Comparison of ENCODE assay signal across 11 mouse cellular contexts in genomic region chr11:68536465-68536864, GRCm38 (mm10). TPM values are rescaled to one million over a fixed set of nuclear protein-coding genes. Genes with fewer than 3 reads are reported as not detected.
A peak's percentile ranks its signal among the peaks of the same experiment; 100 is the strongest.
DNase-seq lines count a peak whose midpoint lies in the region; ATAC-seq and TF ChIP-seq lines count a peak whose summit lies in the region.
"Had no signal": no experiment of that assay in that cellular context is flagged by ENCODE, and none has a peak within 500 bp of the region (broad histone marks: within the 10 kb centered on the region; RNA-seq: fewer than 3 reads in every experiment).

No protein-coding gene starts in this region.

- H3K27ac ChIP-seq in lung, embryonic 14.5 days (ENCODE audit: low read depth) = no peak overlapping the region
- no peak overlapping the region for H3K27ac ChIP-seq in midbrain, postnatal 0 days (ENCODE audit: low read depth, low read length)
- H3K27ac ChIP-seq: midbrain, embryonic 12.5 days had no signal

- 29% methylated on average over 4 of the region's 4 CpGs for WGBS in lung, embryonic 14.5 days
- WGBS in midbrain, postnatal 0 days = 46% methylated on average over 4 of the region's 4 CpGs

- H3K4me1 ChIP-seq in lung, embryonic 14.5 days (ENCODE audit: insufficient read depth) = 0 out of 2 replicates have a peak, but pooled peaks cover 3% of the 10 kb centered on the region
- no peaks in the 10 kb centered on the region for H3K4me1 ChIP-seq in midbrain, postnatal 0 days (ENCODE audit: insufficient read depth, low read length)
- H3K4me1 ChIP-seq: midbrain, embryonic 12.5 days had no signal

- H3K36me3 ChIP-seq in lung, embryonic 14.5 days (ENCODE audit: insufficient read depth) = no peaks in the 10 kb centered on the region
- no peaks in the 10 kb centered on the region for H3K36me3 ChIP-seq in midbrain, postnatal 0 days (ENCODE audit: insufficient read depth, low read length)
- H3K36me3 ChIP-seq: midbrain, embryonic 12.5 days had no signal

- no peak overlapping the region for H3K9ac ChIP-seq in lung, embryonic 14.5 days
- H3K9ac ChIP-seq in midbrain, postnatal 0 days (replicated peaks; ENCODE audit: low read length, poor library complexity, severe bottlenecking) = no peak overlapping the region
- H3K9ac ChIP-seq: midbrain, embryonic 12.5 days had no signal

- no peak for TF ChIP-seq CTCF in lung, embryonic 14.5 days (IDR thresholded peaks at IDR 0.05; ENCODE audit: low read depth)
- no peak for TF ChIP-seq CTCF in midbrain, postnatal 0 days (IDR thresholded peaks at IDR 0.05)

- no peaks in the 10 kb centered on the region for H3K27me3 ChIP-seq in lung, embryonic 14.5 days (ENCODE audit: insufficient read depth, low read length)
- no peaks in the 10 kb centered on the region for H3K27me3 ChIP-seq in midbrain, postnatal 0 days (ENCODE audit: insufficient read depth, low read length)

- ATAC-seq in lung, embryonic 14.5 days (ENCODE audit: insufficient read depth) = no peak
- no peak for ATAC-seq in midbrain, postnatal 0 days (ENCODE audit: low FRiP score)
- ATAC-seq in activated CD4-positive, CD25-positive, alpha-beta regulatory T cell, adult 4 months = no peak

- no peaks in the 10 kb centered on the region for H3K9me3 ChIP-seq in lung, embryonic 14.5 days (ENCODE audit: low read depth, low read length)
- H3K9me3 ChIP-seq in midbrain, postnatal 0 days (ENCODE audit: low read length) = no peaks in the 10 kb centered on the region
- H3K9me3 ChIP-seq: midbrain, embryonic 12.5 days had no signal

- DNase-seq in lung, embryonic 14.5 days = peak; percentile 72
- DNase-seq in lung, adult 18-20 months = no peak
- peak; percentile 37 for DNase-seq in MN1 (ENCODE audit: low spot score)
- DNase-seq in embryo, embryonic 10.5 days (ENCODE audit: low spot score) = peak; percentile 63
- peak; percentile 45 for DNase-seq in midbrain, postnatal 0 days (ENCODE audit: low spot score)
- no peak for DNase-seq in heart, adult 8-10 months (ENCODE audit: low spot score)
- DNase-seq: kidney, adult 9 months had no signal

- H3K4me3 ChIP-seq in lung, embryonic 14.5 days (ENCODE audit: low read depth, low read length) = no peak overlapping the region
- H3K4me3 ChIP-seq in midbrain, postnatal 0 days (ENCODE audit: low read depth, low read length) = no peak overlapping the region
- H3K4me3 ChIP-seq: midbrain, embryonic 12.5 days had no signal

- 0 out of 2 replicates have a peak overlapping the region, but pooled peaks have one; percentile 3 for H3K4me2 ChIP-seq in lung, embryonic 14.5 days
- no peak overlapping the region for H3K4me2 ChIP-seq in midbrain, postnatal 0 days (ENCODE audit: low read depth, low read length, poor library complexity, severe bottlenecking)
- H3K4me2 ChIP-seq: heart, embryonic 11.5 days; midbrain, embryonic 12.5 days had no signal

RNA-seq across cellular contexts. Expression of gene Mfsd6l, which starts 19.5 kb away (rescaled TPM):
- 1.5 TPM in 2 replicates for polyA plus RNA-seq in lung, embryonic 14.5 days (2014; fragmentation: Nextera tagmentation; extraction: Ambion mirVana)
- 0.11 and 0.33 TPM in 2 replicates for total RNA-seq in midbrain, postnatal 0 days (2014; rRNA removed)
- 0.19 TPM in 1 of 2 replicates, not detected in the other for polyA plus RNA-seq in midbrain, postnatal 0 days (2015; fragmentation: Nextera tagmentation; extraction: Ambion mirVana)
- polyA plus RNA-seq in activated CD4-positive, CD25-positive, alpha-beta regulatory T cell, adult 4 months (2017; shearing (Covaris generic)) = not detected
- under 1 TPM in 3 of 4 experiments, not detected in 1; 0.11 to 0.25 (median 0.16) TPM for total RNA-seq in heart, adult 8-10 months (2022)
- total RNA-seq: adrenal gland, adult 18-20 months had no signal
- polyA plus RNA-seq: midbrain, embryonic 12.5 days had no signal

RNA-seq across cellular contexts. Expression of gene Pik3r6, which starts 33.6 kb away (rescaled TPM):
- polyA plus RNA-seq in lung, embryonic 14.5 days (2014; fragmentation: Nextera tagmentation; extraction: Ambion mirVana) = 4.3 and 5.6 TPM in 2 replicates
- total RNA-seq in midbrain, postnatal 0 days (2014; rRNA removed) = 1.8 and 2.2 TPM in 2 replicates
- polyA plus RNA-seq in midbrain, postnatal 0 days (2015; fragmentation: Nextera tagmentation; extraction: Ambion mirVana) = 1.2 and 1.5 TPM in 2 replicates
- polyA plus RNA-seq in activated CD4-positive, CD25-positive, alpha-beta regulatory T cell, adult 4 months (2017; shearing (Covaris generic)) = not detected
- total RNA-seq in heart, adult 8-10 months (2022) = 1 to 10 TPM; 2.4 to 6.9 (median 3.8) TPM

RNA-seq across cellular contexts. Expression of gene Ccdc42, which starts 50.4 kb away (rescaled TPM):
- polyA plus RNA-seq in lung, embryonic 14.5 days (2014; fragmentation: Nextera tagmentation; extraction: Ambion mirVana) = 0.70 and 1.2 TPM in 2 replicates
- total RNA-seq in midbrain, postnatal 0 days (2014; rRNA removed) = 0.33 TPM in 1 of 2 replicates, not detected in the other
- polyA plus RNA-seq in midbrain, postnatal 0 days (2015; fragmentation: Nextera tagmentation; extraction: Ambion mirVana) = 0.37 and 0.51 TPM in 2 replicates
- not detected for polyA plus RNA-seq in activated CD4-positive, CD25-positive, alpha-beta regulatory T cell, adult 4 months (2017; shearing (Covaris generic))
- not detected for total RNA-seq in heart, adult 8-10 months (2022)

Comparison
In these comparisons a context has a peak if more than half of its experiments do, and no peak if none do; other contexts are left out.
1. DNase-seq: peak in lung, embryonic 14.5 days (single experiment), MN1 (single experiment), embryo, embryonic 10.5 days (single experiment) and midbrain, postnatal 0 days (single experiment); none in lung, adult 18-20 months (0 of 2) and heart, adult 8-10 months (single experiment).